Mouse (Mus musculus): ENCODE data around the gene Kcnj9.

GRCm38 (mm10) chr1:172311248-172311906 lies 17.7 kb downstream of the Kcnj9 start:
- TF ChIP-seq EP300 (IDR thresholded peaks at IDR 0.05; ENCODE audit: low read depth) (no peak), CTCF (IDR thresholded peaks at IDR 0.05; ENCODE audit: low read depth) (no peak)
